Comparison of ENCODE assay signal across 10 mouse cellular contexts in genomic region chr13:59904415-59904814, GRCm38 (mm10).
"Had no signal": no experiment of that assay in that cellular context is flagged by ENCODE, and none has a peak within 500 bp of the region (broad histone marks: within the 10 kb centered on the region; RNA-seq: fewer than 3 reads in every experiment).

No protein-coding gene starts in this region.

- H3K4me3 ChIP-seq: hindbrain, embryonic 15.5 days; liver, embryonic 13.5 days; lung, embryonic 15.5 days; midbrain, embryonic 15.5 days; neural tube, embryonic 12.5 days had no signal

- H3K36me3 ChIP-seq: hindbrain, embryonic 15.5 days; liver, embryonic 13.5 days; lung, embryonic 15.5 days; midbrain, embryonic 15.5 days; neural tube, embryonic 12.5 days had no signal

- H3K27ac ChIP-seq: hindbrain, embryonic 15.5 days; liver, embryonic 13.5 days; lung, embryonic 15.5 days; midbrain, embryonic 15.5 days; neural tube, embryonic 12.5 days had no signal

- DNase-seq: left cerebral cortex, postnatal 4 days; liver, embryonic 13.5 days; liver, postnatal 0 days; lung, postnatal 36 days; thymus, adult 18-20 months; thymus, postnatal 14 days had no signal

- H3K27me3 ChIP-seq: hindbrain, embryonic 15.5 days; liver, embryonic 13.5 days; lung, embryonic 15.5 days; midbrain, embryonic 15.5 days; neural tube, embryonic 12.5 days had no signal

- H3K9ac ChIP-seq: hindbrain, embryonic 15.5 days; liver, embryonic 13.5 days; liver, postnatal 0 days; lung, embryonic 15.5 days; midbrain, embryonic 15.5 days; neural tube, embryonic 12.5 days had no signal

- ATAC-seq: liver, postnatal 0 days had no signal

- H3K9me3 ChIP-seq: hindbrain, embryonic 15.5 days; liver, embryonic 13.5 days; lung, embryonic 15.5 days; midbrain, embryonic 15.5 days; neural tube, embryonic 12.5 days had no signal

- H3K4me1 ChIP-seq: liver, embryonic 13.5 days; lung, embryonic 15.5 days; neural tube, embryonic 12.5 days had no signal

- H3K4me2 ChIP-seq: hindbrain, embryonic 15.5 days; liver, embryonic 13.5 days; lung, embryonic 15.5 days; midbrain, embryonic 15.5 days; neural tube, embryonic 12.5 days had no signal
